In genomic region chr5:137481897-137482296, GRCm38 (mm10) we compare ENCODE assay signal across 10 mouse cellular contexts. TPM values are rescaled to one million over a fixed set of nuclear protein-coding genes. Genes with fewer than 3 reads are reported as not detected.
DNase-seq lines count a peak whose midpoint lies in the region; ATAC-seq and TF ChIP-seq lines count a peak whose summit lies in the region.
"Had no signal": no experiment of that assay in that cellular context is flagged by ENCODE, and none has a peak within 500 bp of the region (broad histone marks: within the 10 kb centered on the region; RNA-seq: fewer than 3 reads in every experiment).

No protein-coding gene starts in this region.

- TF ChIP-seq POLR2A in kidney, adult 2 months (IDR thresholded peaks at IDR 0.05; ENCODE audit: low read depth, low read length), result no peak

- H3K27me3 ChIP-seq in kidney, adult 2 months (replicated peaks; ENCODE audit: control insufficient read depth, insufficient read depth, low read length), result no peaks in the 10 kb centered on the region
- H3K27me3 ChIP-seq in liver, embryonic 13.5 days, result peaks cover 29% of the 10 kb centered on the region

- TF ChIP-seq CTCF in kidney, adult 2 months (conservative IDR thresholded peaks at IDR 0.05; ENCODE audit: insufficient read depth, insufficient read length, low read depth, low read length), result no peak

- H3K4me3 ChIP-seq in kidney, adult 2 months (ENCODE audit: insufficient read depth, low read depth, low read length), result no peak overlapping the region
- H3K4me3 ChIP-seq in liver, embryonic 13.5 days (replicated peaks), result no peak overlapping the region
- H3K4me3 ChIP-seq: heart, embryonic 12.5 days had no signal

- no peak overlapping the region for H3K27ac ChIP-seq in kidney, adult 2 months (ENCODE audit: insufficient read depth, low read depth, low read length)
- H3K27ac ChIP-seq in liver, embryonic 13.5 days, result peak overlapping the region; percentile 68

- no peaks in the 10 kb centered on the region for H3K9me3 ChIP-seq in liver, embryonic 13.5 days (replicated peaks)
- H3K9me3 ChIP-seq: heart, embryonic 12.5 days had no signal

- ATAC-seq in liver, embryonic 13.5 days (ENCODE audit: low read depth), result peak; percentile 63

- H3K4me1 ChIP-seq in kidney, adult 2 months (ENCODE audit: control insufficient read depth, insufficient read depth, low read length), result no peaks in the 10 kb centered on the region
- no peaks in the 10 kb centered on the region for H3K4me1 ChIP-seq in liver, embryonic 13.5 days (replicated peaks)

- peak; percentile 61 for DNase-seq in adrenal gland, adult 2 months
- no peak for DNase-seq in adrenal gland, adult 8-10 months
- DNase-seq in kidney, postnatal 4 days, result peak; percentile 34 to 38
- DNase-seq in kidney, adult 2 months, result no peak
- DNase-seq in adrenal gland, postnatal 10 days, result peak; percentile 75
- DNase-seq in liver, embryonic 13.5 days, result peak; percentile 9
- no peak for DNase-seq in heart, adult 18-20 months
- no peak for DNase-seq in spleen, postnatal 4 days (ENCODE audit: low spot score in 2 of 2)

- H3K4me2 ChIP-seq in liver, embryonic 13.5 days, result no peak overlapping the region
- H3K4me2 ChIP-seq: heart, embryonic 12.5 days had no signal

- 41% methylated on average over 8 of the region's 8 CpGs for WGBS in kidney, adult 2 months
- WGBS in liver, embryonic 13.5 days (ENCODE audit: insufficient replicate concordance), result 44% methylated on average over 8 of the region's 8 CpGs

- H3K9ac ChIP-seq in liver, embryonic 13.5 days, result no peak overlapping the region
- H3K9ac ChIP-seq: heart, embryonic 12.5 days had no signal

- H3K36me3 ChIP-seq in kidney, adult 2 months (ENCODE audit: control insufficient read depth, insufficient read depth, low read length), result no peaks in the 10 kb centered on the region
- H3K36me3 ChIP-seq in liver, embryonic 13.5 days, result no peaks in the 10 kb centered on the region
- H3K36me3 ChIP-seq: heart, embryonic 12.5 days had no signal

RNA-seq across cellular contexts. Expression of gene Zan, which starts 5.0 kb away (rescaled TPM):
- not detected for total RNA-seq in adrenal gland, adult 2 months (2021)
- 0.01 TPM in 2 replicates for polyA plus RNA-seq in adrenal gland, adult 2 months (2012; rRNA removed)
- not detected for total RNA-seq in adrenal gland, adult 8-10 months (2022)
- polyA plus RNA-seq in kidney, adult 2 months (2012; rRNA removed), result 0.16 and 0.19 TPM in 2 replicates
- under 1 TPM; 0.09 to 0.15 TPM for total RNA-seq in adrenal gland, postnatal 10 days (2021)
- polyA plus RNA-seq in liver, embryonic 13.5 days (2015; fragmentation: Nextera tagmentation; extraction: Ambion mirVana), result 0.12 and 0.16 TPM in 2 replicates
- not detected for total RNA-seq in heart, adult 18-20 months (2021)

RNA-seq across cellular contexts. Expression of gene Pop7, which starts 20.4 kb away (rescaled TPM):
- 10 to 100 TPM; 23.0 to 31.7 TPM for total RNA-seq in adrenal gland, adult 2 months (2021)
- 46.9 and 48.7 TPM in 2 replicates for polyA plus RNA-seq in adrenal gland, adult 2 months (2012; rRNA removed)
- total RNA-seq in adrenal gland, adult 8-10 months (2022), result 10 to 100 TPM; 24.4 to 31.1 (median 27.4) TPM
- 38.9 and 39.1 TPM in 2 replicates for polyA plus RNA-seq in kidney, adult 2 months (2012; rRNA removed)
- 10 to 100 TPM; 23.8 to 27.2 TPM for total RNA-seq in adrenal gland, postnatal 10 days (2021)
- 45.7 and 46.1 TPM in 2 replicates for polyA plus RNA-seq in liver, embryonic 13.5 days (2015; fragmentation: Nextera tagmentation; extraction: Ambion mirVana)
- total RNA-seq in heart, adult 18-20 months (2021), result 10 to 100 TPM; 13.9 to 15.0 TPM

RNA-seq across cellular contexts. Expression of gene Gigyf1, which starts 36.5 kb away (rescaled TPM):
- total RNA-seq in adrenal gland, adult 2 months (2021), result 10 to 100 TPM; 25.4 to 31.0 TPM
- polyA plus RNA-seq in adrenal gland, adult 2 months (2012; rRNA removed), result 37.1 and 38.0 TPM in 2 replicates
- total RNA-seq in adrenal gland, adult 8-10 months (2022), result 10 to 100 TPM; 38.5 to 67.8 (median 56.6) TPM
- polyA plus RNA-seq in kidney, adult 2 months (2012; rRNA removed), result 24.4 and 26.9 TPM in 2 replicates
- total RNA-seq in adrenal gland, postnatal 10 days (2021), result 10 to 100 TPM; 24.2 to 39.1 TPM
- polyA plus RNA-seq in liver, embryonic 13.5 days (2015; fragmentation: Nextera tagmentation; extraction: Ambion mirVana), result 3.3 and 3.7 TPM in 2 replicates
- 10 to 100 TPM; 31.2 to 32.5 TPM for total RNA-seq in heart, adult 18-20 months (2021)

RNA-seq across cellular contexts. Expression of gene Epo, which starts 51.1 kb away (rescaled TPM):
- total RNA-seq in adrenal gland, adult 2 months (2021), result not detected
- not detected in 2 replicates for polyA plus RNA-seq in adrenal gland, adult 2 months (2012; rRNA removed)
- total RNA-seq in adrenal gland, adult 8-10 months (2022), result not detected
- 0.38 TPM in 1 of 2 replicates, not detected in the other for polyA plus RNA-seq in kidney, adult 2 months (2012; rRNA removed)
- not detected for total RNA-seq in adrenal gland, postnatal 10 days (2021)
- 0.96 and 1.2 TPM in 2 replicates for polyA plus RNA-seq in liver, embryonic 13.5 days (2015; fragmentation: Nextera tagmentation; extraction: Ambion mirVana)
- total RNA-seq in heart, adult 18-20 months (2021), result not detected
- polyA plus RNA-seq: heart, embryonic 12.5 days; large intestine, adult 2 months had no signal

RNA-seq across cellular contexts. Expression of gene Gnb2, which starts 51.4 kb away (rescaled TPM):
- 100 to 1,000 TPM; 553 to 611 TPM for total RNA-seq in adrenal gland, adult 2 months (2021)
- 1,578 and 1,712 TPM in 2 replicates for polyA plus RNA-seq in adrenal gland, adult 2 months (2012; rRNA removed)
- total RNA-seq in adrenal gland, adult 8-10 months (2022), result 100 to 1,000 TPM; 569 to 665 (median 622) TPM
- polyA plus RNA-seq in kidney, adult 2 months (2012; rRNA removed), result 645 and 701 TPM in 2 replicates
- total RNA-seq in adrenal gland, postnatal 10 days (2021), result 100 to 1,000 TPM; 592 to 682 TPM
- 139 and 159 TPM in 2 replicates for polyA plus RNA-seq in liver, embryonic 13.5 days (2015; fragmentation: Nextera tagmentation; extraction: Ambion mirVana)
- total RNA-seq in heart, adult 18-20 months (2021), result 100 to 1,000 TPM; 233 to 247 TPM

Comparison
In these comparisons a context has a peak if more than half of its experiments do, and no peak if none do; other contexts are left out.
1. DNase-seq: peak in adrenal gland, adult 2 months (single experiment), kidney, postnatal 4 days (2 of 2), adrenal gland, postnatal 10 days (single experiment) and liver, embryonic 13.5 days (single experiment); none in adrenal gland, adult 8-10 months (single experiment), kidney, adult 2 months (single experiment), heart, adult 18-20 months (0 of 2) and spleen, postnatal 4 days (0 of 2).